Mouse (Mus musculus) right cerebral cortex, postnatal 14 days (tissue): Measurements from ENCODE around the gene Adgre5.

Experiments used
- DNase-seq: peaks from one replicate; pipeline ENCODE4 v3.0.0; 2022

Adgre5 gene

GRCm38 (mm10) chr8:83740976-83741741, at the start of gene Adgre5:
Gene Adgre5, minus strand, starts transcription at chr8:83741326.
- no peak for DNase-seq

DNA sequence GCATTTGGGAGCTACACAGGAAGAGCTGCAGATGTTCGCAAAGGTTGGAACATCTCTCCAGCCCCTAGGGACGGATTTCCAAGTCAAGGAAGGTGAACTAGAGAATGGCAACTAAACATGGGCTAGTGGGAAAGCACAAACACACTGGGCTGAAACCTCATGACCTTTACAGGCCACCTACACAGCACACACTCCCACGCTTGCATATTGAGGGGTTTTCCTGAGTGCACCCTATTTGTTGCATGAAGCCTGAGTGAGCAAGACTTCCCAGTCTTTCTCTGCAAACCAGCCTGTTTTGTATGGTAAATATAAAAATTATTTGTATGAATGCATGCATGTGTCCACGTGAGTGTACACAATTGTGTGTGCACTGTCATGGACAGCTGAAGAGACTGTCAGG, 48.7 kb upstream of the Adgre5 start:
- no peak for DNase-seq

GRCm38 (mm10) chr8:83785046-83785445, 43.9 kb upstream of the Adgre5 start:
- DNase-seq, result no peak

DNA sequence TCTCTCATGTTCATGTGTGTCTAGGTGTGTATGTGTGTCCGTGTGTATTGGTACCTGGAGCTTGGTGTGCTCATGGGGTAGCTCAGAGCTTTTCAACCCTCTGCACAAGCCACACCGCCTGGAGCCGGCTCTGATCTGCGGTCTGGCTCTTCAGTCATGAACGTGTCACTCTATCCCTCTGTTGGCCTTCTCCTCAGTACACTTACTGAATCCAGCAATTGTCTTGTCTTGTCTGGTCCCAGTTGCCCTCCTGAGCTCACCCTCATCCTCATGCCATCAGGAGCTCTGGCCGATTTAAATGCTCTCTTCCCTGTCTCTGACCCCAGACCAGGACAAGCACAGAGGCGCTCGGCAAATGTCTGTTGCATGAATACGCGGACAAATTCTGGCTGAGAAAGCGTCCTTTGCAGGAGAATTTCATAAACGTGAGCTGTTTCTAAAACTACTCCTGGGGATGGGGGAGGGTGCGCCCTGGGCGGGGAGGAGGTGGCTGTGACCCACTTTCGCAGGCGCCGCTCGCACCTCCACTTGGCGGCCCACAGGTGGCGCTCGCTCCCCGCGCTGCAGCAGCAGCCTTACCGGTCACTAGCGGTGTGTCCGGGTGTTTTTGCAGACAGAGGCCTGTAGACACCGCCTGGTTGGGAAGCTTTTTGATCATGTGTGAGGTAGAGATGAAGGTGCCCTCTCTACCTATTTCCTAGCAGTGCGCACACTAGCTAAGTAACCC, 41.9 kb upstream of the Adgre5 start:
- DNase-seq, result peak; percentile 87

- no peak for DNase-seq
These were observed 38.5 kb upstream of the Adgre5 start for GRCm38 (mm10) chr8:83779610-83780009.

DNA sequence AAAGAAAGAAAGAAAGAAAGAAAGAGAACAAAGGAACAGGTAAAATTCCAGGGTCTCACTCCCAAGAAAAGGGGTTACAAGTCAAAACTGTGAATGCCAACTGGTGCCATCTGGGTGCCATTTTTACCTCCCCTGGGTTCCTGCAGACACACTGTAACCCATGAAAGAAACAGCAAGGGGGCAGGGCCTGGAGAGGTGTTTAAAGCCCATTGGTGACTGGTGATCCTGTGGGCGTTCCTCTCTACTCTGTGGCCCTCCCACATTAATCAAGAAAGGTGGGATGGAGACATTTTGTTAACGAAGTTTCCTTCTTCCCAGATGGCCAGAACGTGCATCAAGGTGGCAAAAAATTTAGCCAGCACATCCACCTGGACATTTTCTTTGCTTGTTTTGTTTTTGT, 36.9 kb upstream of the Adgre5 start:
- DNase-seq, result no peak

GRCm38 (mm10) chr8:83776632-83777031, 35.5 kb upstream of the Adgre5 start:
- no peak for DNase-seq

- no peak for DNase-seq
These were observed 33.1 kb upstream of the Adgre5 start for GRCm38 (mm10) chr8:83774221-83774620.

DNA sequence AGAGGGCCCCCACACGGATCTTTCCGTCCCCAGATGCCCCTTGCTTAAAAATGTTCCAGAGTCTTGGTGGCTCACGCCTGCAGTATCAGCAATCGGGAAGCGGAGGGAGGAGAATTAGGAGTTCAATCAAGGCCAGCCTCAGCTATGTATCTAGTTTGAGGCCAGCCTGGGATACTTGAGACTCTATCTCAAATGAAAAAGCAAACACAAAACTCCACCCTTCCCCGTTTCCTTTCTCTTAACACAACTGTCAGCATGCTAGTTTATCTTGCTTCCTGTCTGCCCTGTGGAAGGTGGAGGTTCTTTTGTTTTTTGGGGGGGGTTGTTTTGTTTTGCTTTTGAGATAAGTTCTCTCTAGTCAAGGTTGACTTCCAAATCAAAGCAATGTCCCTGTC, 32.3 kb upstream of the Adgre5 start:
- DNase-seq, result no peak

- no peak for DNase-seq
These were observed 31.8 kb upstream of the Adgre5 start for GRCm38 (mm10) chr8:83772701-83773451.

- DNase-seq, result no peak
These were observed 30.7 kb upstream of the Adgre5 start for GRCm38 (mm10) chr8:83771791-83772190.

DNA sequence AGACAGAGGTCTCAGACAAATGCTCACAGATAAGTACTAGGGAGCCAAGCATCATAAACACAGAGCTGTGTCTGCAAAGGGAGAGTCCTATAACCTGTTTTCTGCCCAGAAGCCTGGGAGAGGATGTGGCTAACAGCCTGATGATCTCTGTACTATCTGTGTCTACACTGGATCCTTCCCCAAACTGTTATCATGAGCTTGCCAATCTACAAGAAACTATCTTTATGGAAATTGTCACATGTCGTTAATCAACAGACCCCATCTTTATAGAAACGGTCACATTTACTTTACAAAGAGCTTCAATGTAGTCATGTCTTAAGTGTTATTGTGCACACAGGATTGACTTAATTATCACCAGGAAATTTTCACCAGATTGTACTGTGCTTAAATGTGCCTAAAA, 29.5 kb upstream of the Adgre5 start:
- DNase-seq, result no peak

DNA sequence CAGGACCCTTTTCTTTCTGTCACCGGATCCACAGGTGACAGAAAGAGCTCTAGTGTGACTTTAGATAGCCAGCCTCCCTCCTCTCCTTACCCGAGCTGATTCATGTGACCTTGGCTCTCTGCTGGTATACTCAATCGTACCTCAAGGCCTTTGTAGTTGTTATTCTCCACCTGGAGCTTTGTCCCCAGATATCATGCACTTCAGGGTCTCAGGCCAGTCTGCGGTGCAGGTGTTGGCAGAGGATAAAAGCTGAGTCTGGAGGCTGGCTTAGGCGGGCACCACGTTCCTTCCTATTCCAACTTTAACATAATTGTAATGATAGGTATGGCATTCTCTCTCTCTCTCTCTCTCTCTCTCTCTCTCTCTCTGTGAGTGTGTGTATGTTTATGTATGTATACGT, 28.6 kb upstream of the Adgre5 start:
- DNase-seq, result no peak

DNA sequence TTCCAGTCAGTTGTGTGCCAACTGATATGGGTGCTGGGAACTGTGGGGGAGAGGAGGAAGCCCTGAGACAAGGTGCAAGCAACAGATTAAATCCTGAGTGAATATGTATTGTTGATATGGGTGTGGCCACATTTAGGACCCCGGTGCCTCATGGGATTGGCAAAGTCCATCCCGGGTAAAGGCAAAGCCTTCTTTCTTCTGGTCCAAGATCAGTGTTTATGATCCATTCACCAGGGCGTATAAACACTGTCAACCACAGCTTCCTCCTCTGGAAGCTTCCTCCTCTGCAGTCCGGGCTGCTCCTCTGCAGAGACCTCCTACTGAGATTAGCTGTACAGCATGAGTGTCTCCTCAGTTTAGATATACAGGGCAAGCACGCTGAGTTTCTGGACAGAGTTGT, 27.4 kb upstream of the Adgre5 start:
- no peak for DNase-seq

DNA sequence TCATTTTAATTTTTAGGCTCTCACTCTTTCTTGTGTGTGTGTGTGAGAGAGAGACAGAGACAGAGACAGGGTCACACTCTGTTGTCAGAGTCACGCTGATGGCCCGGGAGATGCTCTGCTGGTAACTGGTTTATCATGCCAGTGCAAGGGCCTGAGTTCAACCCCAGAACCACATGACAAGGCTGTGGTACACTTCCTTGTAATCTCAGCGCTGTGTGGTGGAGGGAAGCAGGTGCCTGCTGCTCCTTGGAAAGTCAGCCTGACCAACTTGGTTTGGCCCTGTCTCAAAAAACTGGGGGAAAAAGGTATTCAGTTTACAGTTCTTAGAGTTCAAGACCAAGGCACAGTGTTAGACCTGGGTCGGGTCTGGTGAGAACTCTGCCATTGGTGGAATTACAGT, 26.3 kb upstream of the Adgre5 start:
- no peak for DNase-seq

DNA sequence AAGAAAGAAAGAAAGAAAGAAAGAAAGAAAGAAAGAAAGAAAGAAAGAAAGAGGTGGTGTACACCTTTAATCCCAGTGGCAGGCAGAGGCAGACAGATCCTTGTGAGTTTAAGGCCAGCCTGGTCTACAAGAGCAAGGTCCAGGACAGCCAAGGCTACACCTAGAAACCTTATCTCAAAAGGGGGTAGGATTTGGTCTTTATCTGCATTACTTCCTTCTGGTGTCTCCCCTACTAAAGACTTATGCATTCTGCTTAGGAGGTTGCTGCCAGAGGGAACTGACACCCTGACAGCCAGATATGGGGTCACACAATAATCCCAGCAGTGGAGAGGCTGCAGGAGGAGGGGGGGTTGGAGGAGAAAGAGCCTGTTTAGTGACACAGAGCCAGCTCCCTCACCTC, 24.5 kb upstream of the Adgre5 start:
- DNase-seq, result no peak

DNA sequence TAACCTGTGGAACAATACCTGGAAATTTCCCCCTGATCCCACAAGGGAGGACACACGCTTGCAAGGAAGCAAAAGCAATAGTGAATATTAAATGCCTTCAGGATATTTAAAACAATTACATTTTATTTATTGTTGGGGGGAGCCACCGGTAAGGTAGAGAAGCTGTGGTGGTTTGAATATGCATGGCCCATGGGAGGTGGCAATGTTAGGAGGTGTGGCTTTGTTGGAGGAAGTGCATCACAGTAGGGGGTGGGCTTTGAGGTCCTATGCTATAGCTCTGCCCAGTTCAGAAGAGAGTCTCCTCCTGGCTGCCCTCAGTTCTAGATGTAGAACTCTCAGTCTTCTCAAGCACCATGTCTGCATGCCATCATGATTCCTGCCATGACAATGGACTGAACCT, 23.6 kb upstream of the Adgre5 start:
- DNase-seq, result no peak

DNA sequence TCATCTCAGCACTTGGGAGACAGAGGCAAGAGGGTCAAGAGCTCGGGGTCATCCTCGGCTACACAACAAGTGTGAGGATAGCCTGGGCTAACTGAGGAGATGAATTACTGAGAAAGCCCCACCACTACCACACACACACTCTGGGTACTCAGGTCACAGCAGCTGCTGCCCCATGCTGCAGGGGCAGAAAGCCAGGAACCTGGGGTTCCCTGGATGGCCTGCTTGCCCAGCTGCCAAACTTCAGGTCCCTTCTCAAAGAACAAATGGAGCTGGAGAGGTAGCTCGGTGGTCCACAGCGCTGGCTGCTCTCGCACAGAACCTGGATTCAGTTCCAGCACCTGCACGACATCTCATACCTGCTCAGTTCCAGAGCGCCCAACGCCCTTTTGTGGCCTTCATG, 23.0 kb upstream of the Adgre5 start:
- DNase-seq, result no peak

DNA sequence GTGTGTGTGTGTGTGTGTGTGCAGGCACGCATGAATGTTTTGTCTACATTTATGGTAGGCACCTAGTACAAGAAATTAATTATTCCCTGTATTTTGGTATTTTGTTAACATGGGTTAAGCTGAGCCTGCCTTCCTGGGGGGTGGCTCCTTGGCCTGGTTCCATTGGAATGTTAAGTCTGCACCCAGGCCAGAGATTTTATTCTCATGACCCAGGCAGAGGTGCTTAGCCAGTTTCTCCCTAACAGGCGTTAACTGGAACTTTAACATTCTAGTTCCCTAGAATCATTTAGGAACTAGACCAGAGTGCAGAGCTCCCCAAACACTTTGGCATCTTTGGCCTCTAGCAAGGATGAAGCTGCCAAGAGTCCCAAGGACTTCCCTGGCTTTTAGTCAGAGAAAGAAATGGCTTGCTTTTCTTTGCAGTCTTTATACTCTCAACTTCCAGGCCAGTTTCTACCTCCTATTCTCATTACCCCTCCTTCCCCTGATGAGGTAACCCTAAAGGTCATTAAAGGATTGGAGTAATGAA, 18.2 kb upstream of the Adgre5 start:
- no peak for DNase-seq

DNA sequence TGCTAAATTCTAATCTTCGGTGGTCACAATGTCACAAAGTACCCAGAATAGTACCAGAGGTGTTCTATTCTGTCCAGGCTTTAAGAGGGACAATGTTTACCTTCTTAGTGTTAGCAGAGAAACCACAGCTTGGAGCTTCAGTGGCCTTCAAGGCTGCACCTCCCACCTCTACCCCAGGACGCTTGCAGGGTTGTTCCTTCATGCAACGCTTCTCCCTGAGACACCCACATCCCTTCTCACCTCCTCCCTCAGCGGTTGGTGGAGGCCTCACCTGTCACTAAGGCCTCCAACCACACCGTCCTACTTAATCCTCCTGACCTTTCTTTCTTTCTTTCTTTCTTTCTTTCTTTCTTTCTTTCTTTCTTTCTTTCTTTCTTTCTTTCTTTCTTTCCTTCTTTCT, 17.2 kb upstream of the Adgre5 start:
- DNase-seq, result no peak

GRCm38 (mm10) chr8:83757084-83757607, 16.0 kb upstream of the Adgre5 start:
- no peak for DNase-seq

DNA sequence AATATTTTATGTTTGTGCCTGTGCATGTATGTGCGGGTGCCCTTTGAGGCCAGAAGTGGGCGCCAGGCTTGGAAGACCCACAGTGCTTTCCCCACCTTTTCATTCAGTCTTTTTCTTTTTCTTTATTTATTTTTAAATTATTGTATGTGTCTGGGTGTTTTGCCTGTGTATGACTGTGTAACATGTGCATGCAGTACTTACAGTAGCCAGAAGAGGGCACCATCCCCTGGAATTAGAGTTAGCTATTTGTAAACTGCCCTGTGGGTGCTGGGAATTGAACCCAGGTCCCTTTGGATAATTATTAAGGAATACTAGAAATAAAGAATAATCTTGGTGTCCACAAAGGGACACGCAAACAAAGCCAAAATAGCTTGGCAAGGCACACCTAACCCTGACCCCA, 15.1 kb upstream of the Adgre5 start:
- DNase-seq, result no peak

DNA sequence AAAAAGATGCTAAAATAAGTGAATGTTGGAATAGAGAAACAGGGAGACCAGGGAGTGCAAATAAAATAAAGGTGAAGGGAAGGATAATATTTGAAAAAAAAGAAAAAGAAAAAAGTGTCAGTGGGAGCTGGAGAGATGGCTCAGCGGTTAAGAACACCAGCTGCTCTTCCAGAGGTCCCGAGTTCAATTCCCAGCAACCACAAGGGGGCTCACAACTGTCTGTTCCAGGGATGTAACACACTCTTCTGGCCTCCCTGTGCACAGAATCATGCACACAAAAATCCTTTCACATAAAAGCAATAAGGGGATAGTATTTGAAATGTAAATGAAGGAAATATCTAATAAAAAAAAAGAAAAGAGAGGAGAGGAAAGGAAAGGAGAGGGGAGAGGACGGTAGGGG, 13.0 kb upstream of the Adgre5 start:
- no peak for DNase-seq
